Mouse (Mus musculus) kidney, adult 2 months (tissue): ENCODE results near the gene Asdurf. TPM values are rescaled to one million over a fixed set of nuclear protein-coding genes. Genes with fewer than 3 reads are reported as not detected.
"Not testable (repeated sequence)": the region's sequence is repeated elsewhere in the genome, so short reads cannot be mapped to it uniquely, and the experiment has no call there.

Source experiments
- DNase-seq: peaks from one replicate; pipeline ENCODE4 v3.0.0; 2021
- H3K27ac ChIP-seq: fragments of 200-500 bp; 2 replicates; pipeline ENCODE4 v1.5.1; 2012; ENCODE audit warnings: low read depth, low read length, control low read depth, inconsistent platforms; ENCODE audit not compliant: insufficient read depth
- H3K27me3 ChIP-seq: fragments of 200-500 bp; replicated peaks from 2 replicates; pipeline ENCODE4 v1.6.1; 2012; ENCODE audit warnings: mild to moderate bottlenecking, moderate library complexity, low read length, inconsistent platforms; ENCODE audit not compliant: control insufficient read depth, insufficient read depth
- H3K36me3 ChIP-seq: fragments of 200-500 bp; 2 replicates; pipeline ENCODE4 v1.6.1; 2012; ENCODE audit warnings: mild to moderate bottlenecking, moderate library complexity, low read length, inconsistent platforms; ENCODE audit not compliant: control insufficient read depth, insufficient read depth
- H3K4me1 ChIP-seq: fragments of 200-500 bp; 2 replicates; pipeline ENCODE4 v1.6.1; 2011; ENCODE audit warnings: low read length; ENCODE audit not compliant: control insufficient read depth, insufficient read depth
- H3K4me3 ChIP-seq: fragments of 200-500 bp; 2 replicates; pipeline ENCODE4 v1.5.1; 2011; ENCODE audit warnings: mild to moderate bottlenecking, low read depth, low read length, control low read depth; ENCODE audit not compliant: insufficient read depth
- CTCF ChIP-seq: fragments of 200-500 bp; conservative IDR thresholded peaks from 2 replicates; pipeline ENCODE4 v1.5.1; 2011; ENCODE audit warnings: low read depth, mild to moderate bottlenecking, control low read depth, low read length, moderate library complexity, mixed read lengths; ENCODE audit not compliant: insufficient read depth, insufficient read length
- POLR2A ChIP-seq: fragments of 200-500 bp; IDR thresholded peaks from one replicate; pipeline ENCODE4 v1.6.1; 2011; ENCODE audit warnings: low read depth, low read length, control low read depth
- WGBS: fragments of 180-500 bp; shearing (Covaris S2); methylation state at CpG from one replicate; pipeline ENCODE4 v1.1.7; 2018; 5-methylcytosine and 5-hydroxymethylcytosine counted together
- polyA plus RNA-seq: library from polyadenylated mRNA; depleted of rRNA; stranded (reverse); fragments of >200 nt; gene quantifications from 2 replicates; pipeline ENCODE4 v1.2.3, GENCODE M21; 2012

The Asdurf gene
- polyA plus RNA-seq, 1 experiment: not detected

GRCm38 (mm10) chr1:53341071-53341470 is 11.3 kb downstream of the Asdurf start:
- no peaks in the 10 kb centered on the region for H3K4me1 ChIP-seq
- TF ChIP-seq CTCF (no peak), POLR2A (no peak)
- no peaks in the 10 kb centered on the region for H3K27me3 ChIP-seq
- H3K36me3 ChIP-seq: peaks cover 2% of the 10 kb centered on the region
- no peak overlapping the region for H3K4me3 ChIP-seq
- WGBS: over 99% methylated on average over 2 of the region's 2 CpGs
- no peak overlapping the region for H3K27ac ChIP-seq
- DNase-seq: no peak

DNA sequence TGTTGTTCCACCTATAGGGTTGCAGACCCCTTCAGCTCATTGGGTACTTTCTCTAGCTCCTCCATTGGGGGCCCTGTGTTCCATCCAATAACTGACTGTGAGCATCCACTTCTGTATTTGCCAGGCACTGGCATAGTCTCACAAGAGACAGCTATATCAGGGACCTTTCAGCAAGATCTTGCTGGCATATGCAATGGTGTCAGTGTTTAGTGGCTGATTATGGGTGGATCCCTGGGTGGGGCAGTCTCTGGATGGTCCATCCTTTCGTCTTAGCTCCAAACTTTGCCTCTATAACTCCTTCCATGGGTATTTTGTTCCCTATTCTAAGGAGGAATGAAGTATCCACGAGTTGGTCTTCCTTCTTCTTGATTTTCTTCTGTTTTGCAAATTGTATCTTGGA is 15.0 kb downstream of the Asdurf start:
- not testable (repeated sequence) for H3K36me3 ChIP-seq, DNase-seq, H3K27ac ChIP-seq, H3K27me3 ChIP-seq, H3K4me3 ChIP-seq, H3K4me1 ChIP-seq
- 76% methylated on average over 2 of the region's 2 CpGs for WGBS

DNA sequence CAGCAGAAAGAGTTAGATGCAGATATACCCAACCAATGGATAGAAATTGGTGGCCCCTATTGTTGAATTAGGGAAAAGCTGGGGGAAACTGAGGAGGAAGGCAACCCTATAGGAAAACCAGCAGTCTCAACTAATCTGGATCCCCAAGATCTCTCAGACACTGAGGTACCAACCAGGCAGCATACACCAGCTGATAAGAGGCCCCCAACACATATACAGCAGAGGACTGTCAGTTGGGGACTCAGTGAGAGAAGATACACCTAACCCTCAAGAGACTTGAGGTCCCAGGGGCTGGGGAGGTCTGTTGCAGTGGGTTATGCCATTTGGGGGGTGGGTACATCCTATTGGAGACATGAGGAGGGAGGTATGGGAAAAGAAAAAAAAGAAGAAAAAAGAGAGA is 17.0 kb downstream of the Asdurf start:
- Histone ChIP-seq H3K4me1 (no peaks in the 10 kb centered on the region), H3K36me3 (no peaks in the 10 kb centered on the region), H3K27me3 (no peaks in the 10 kb centered on the region), H3K4me3 (no peak overlapping the region), H3K27ac (no peak overlapping the region)
- TF ChIP-seq POLR2A (no peak), CTCF (no peak)
- DNase-seq: no peak

GRCm38 (mm10) chr1:53333527-53333926 is 18.9 kb downstream of the Asdurf start:
- 79% methylated on average over 5 of the region's 5 CpGs for WGBS
- not testable (repeated sequence) for DNase-seq, H3K27ac ChIP-seq, H3K4me3 ChIP-seq, H3K27me3 ChIP-seq, H3K36me3 ChIP-seq, H3K4me1 ChIP-seq

DNA sequence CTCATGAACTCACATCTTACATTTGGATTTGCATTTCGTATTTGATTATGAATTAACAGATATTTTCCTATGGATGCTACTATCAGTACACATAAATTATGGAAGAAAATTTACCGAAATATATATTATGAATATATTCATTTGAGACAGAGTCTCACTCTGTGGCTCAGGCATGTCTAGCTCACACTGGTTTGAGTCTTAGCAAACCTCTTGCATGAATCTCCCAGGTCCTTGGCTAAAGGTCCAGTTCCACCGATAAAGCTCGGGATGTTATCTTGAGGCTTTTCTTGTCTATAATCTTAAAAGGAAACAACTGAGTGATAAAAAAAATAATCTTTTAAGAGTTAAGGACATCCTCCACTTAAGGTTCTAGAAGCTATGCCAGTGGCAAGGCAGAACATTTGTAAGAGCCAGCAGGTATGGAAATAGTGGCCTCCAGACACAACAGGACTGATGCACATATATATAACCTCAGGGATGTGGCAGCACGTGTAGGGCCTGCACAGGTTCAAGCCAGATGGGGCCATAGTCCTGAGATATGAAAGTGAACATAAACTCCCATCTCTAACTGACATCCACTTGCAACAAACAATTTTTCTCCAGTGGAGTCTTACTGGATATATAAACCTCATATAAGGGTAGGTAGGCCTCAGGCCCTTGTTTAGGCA is 27.5 kb downstream of the Asdurf start:
- no peaks in the 10 kb centered on the region for H3K4me1 ChIP-seq
- TF ChIP-seq CTCF (no peak), POLR2A (no peak)
- H3K36me3 ChIP-seq: no peaks in the 10 kb centered on the region
- no peak overlapping the region for H3K4me3 ChIP-seq
- H3K27me3 ChIP-seq: no peaks in the 10 kb centered on the region
- no peak overlapping the region for H3K27ac ChIP-seq
- 89% methylated on average over 5 of the region's 5 CpGs for WGBS
- DNase-seq: no peak

DNA sequence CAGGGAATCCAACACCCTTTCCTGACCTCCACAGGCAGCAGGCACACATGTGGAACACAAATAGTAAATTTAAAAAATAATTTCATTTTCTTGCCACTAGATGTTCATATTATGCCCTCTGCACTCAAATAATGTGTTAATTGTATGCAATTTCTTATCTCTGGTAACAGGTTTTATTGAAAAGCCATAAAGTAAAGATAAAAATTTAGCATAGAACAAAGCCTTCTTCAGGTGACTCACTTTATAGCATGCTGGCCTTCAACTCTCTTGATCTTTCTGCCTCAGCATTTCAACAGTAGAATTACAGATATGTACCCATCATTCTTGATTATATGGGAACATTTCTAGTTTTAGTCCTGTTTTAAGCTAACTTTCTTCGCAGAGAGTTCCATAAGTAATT is 28.1 kb downstream of the Asdurf start:
- Histone ChIP-seq H3K27ac (no peak overlapping the region), H3K4me3 (no peak overlapping the region), H3K4me1 (no peaks in the 10 kb centered on the region), H3K36me3 (no peaks in the 10 kb centered on the region), H3K27me3 (no peaks in the 10 kb centered on the region)
- 95% methylated on average over 1 of the region's 1 CpGs for WGBS
- no peak for DNase-seq
- TF ChIP-seq POLR2A (no peak), CTCF (no peak)

GRCm38 (mm10) chr1:53323254-53323653 is 29.2 kb downstream of the Asdurf start:
- no peak for DNase-seq
- Histone ChIP-seq H3K4me3 (no peak overlapping the region), H3K4me1 (no peaks in the 10 kb centered on the region), H3K36me3 (no peaks in the 10 kb centered on the region), H3K27me3 (no peaks in the 10 kb centered on the region), H3K27ac (no peak overlapping the region)
- TF ChIP-seq CTCF (no peak), POLR2A (no peak)
- 97% methylated on average over 5 of the region's 5 CpGs for WGBS

GRCm38 (mm10) chr1:53321662-53322344 is 30.6 kb downstream of the Asdurf start:
- Histone ChIP-seq H3K27me3 (no peaks in the 10 kb centered on the region), H3K4me3 (no peak overlapping the region), H3K27ac (no peak overlapping the region), H3K4me1 (no peaks in the 10 kb centered on the region), H3K36me3 (no peaks in the 10 kb centered on the region; the same call in 1 of the 2 replicates)
- TF ChIP-seq CTCF: no peak
- TF ChIP-seq POLR2A: no peak
- DNase-seq: no peak
- WGBS: 96% methylated on average over 4 of the region's 4 CpGs
